Mouse (Mus musculus) ES-CJ7 (cell line): ENCODE results near the gene Gm10153.
A peak's percentile ranks its signal among the peaks of the same experiment; 100 is the strongest.
"Not testable (repeated sequence)": the region's sequence is repeated elsewhere in the genome, so short reads cannot be mapped to it uniquely, and the experiment has no call there.

ENCODE experiments used
- DNase-seq: peaks from one replicate; pipeline ENCODE4 v3.0.0; 2011; ENCODE audit warnings: low read depth, low spot score

The Gm10153 gene

DNA sequence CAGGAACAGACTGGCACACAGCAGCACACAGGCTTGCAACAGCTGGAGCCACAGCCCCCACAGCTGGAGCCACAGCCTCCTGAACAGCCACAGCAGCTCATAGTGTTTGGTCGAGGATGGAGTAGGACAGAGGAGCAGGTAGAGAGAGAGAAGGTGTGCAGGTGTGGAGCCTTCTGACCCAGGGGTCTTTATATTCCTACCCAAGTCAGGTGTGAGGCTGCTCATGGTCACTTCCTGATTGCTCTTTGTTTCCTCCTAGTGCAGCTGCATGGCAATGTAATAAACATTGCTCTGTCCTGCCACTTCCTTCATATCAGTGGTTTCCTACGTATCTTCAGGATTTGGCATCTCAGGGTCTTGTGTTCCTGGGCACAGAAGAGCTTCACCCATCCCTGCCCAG, at the start of gene Gm10153:
TSS of gene Gm10153 (minus strand) at position 101 of the 400 bp plus-strand sequence.
- no peak for DNase-seq

DNA sequence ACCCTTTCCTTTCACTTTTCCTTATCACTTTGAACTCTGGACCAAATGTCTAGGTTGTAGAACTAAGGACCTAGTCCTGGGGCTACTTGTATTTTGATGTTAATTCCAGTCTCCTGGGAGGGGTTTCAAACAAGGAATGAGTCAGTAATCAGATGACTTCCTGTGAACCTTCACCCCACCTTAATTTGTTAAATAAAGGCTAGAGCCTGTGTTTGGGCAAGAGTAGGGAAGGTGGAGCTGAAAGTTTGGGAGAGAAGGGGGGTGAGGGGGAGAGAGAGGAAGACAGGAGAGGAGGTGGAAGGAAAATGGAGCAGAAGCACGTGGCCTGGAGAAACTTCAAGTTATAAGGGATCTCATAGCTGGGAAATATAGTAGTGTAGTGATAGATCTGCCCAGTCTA, 41.4 kb upstream of the Gm10153 start:
- peak; percentile 94 for DNase-seq

GRCm38 (mm10) chr7:142229871-142230270, 39.7 kb upstream of the Gm10153 start, which contains the start of gene Krtap5-5:
Krtap5-5 (minus strand) TSS chr7:142229971.
- DNase-seq, result not testable (repeated sequence)

DNA sequence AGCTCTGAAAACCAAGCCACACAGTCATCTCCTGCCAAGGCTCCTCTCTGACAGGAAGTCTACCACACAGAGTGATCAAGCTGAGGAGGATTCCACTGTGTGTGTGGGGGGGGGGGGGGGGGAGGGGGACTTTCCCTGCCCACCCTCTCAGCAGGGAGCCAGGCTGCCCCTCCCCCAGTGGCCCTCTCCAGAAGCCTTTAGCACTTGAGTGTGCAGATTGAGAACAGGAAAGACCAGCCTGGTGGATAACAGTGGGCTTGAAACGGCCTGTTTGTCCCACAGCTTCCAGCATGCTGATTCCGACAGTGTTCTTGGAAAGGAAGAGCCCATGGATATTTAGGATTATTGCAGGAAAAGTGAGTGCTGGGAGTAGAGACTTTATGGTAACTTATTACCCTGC, 34.3 kb upstream of the Gm10153 start:
- no peak for DNase-seq

DNA sequence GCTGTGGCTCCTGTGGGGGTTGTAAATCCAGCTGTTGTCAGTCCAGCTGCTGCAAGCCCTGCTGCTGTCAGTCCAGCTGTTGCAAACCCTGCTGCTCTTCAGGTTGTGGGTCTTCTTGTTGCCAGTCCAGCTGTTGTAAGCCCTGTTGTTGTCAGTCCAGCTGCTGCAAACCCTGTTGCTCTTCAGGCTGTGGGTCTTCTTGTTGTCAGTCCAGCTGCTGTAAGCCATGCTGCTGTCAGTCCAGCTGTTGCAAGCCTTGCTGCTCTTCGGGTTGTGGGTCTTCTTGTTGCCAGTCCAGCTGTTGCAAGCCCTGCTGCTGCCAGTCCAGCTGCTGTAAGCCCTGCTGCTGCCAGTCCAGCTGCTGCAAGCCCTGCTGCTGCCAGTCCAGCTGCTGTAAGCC, 21.9 kb upstream of the Gm10153 start:
- not testable (repeated sequence) for DNase-seq

GRCm38 (mm10) chr7:142211559-142211958, 21.4 kb upstream of the Gm10153 start, which contains the start of gene Gm7579:
Gm7579 (plus strand) TSS chr7:142211859.
- no peak for DNase-seq

GRCm38 (mm10) chr7:142206891-142207290, 16.7 kb upstream of the Gm10153 start:
- DNase-seq, result not testable (repeated sequence)

DNA sequence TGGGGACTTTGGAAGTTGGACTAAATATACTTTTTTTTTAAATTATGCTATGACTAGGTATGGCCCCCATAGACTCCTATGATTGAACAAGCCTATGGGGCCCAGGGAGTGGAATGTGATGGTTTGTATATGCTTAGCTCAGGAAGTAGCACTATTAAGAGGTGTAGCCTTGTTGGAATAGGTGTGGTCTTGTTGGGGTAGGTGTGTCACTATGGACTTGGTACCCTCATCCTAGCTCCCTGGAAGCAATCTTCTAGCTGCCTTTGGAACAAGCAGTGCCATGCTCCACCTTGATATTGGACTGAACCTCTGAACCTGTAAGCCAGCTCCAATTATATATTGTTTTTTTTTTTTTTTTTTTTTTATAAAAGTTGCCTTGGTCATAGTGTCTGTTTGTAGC, 15.3 kb upstream of the Gm10153 start:
- DNase-seq, result no peak

DNA sequence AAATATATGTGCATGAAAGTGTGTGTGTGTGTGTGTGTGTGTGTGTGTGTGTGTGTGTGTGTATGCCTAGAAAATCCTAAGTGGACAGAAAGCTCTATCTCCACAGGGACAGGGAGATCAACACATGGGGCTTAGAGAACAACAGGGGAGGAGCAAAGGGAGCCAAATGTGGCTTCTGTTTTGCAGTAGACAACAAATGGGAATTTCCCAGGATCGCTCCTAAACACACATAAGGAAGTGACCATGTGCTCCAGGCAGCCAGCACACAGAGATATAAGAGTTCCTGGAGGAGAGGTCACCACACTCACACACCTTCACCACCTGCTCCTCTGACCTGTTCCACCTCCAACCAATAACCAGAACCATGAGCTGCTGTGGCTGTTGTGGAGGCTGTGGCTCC, 10.9 kb upstream of the Gm10153 start, which contains the start of gene Krtap5-3:
TSS of gene Krtap5-3 (plus strand) at position 301 of the 400 bp plus-strand sequence.
- no peak for DNase-seq

DNA sequence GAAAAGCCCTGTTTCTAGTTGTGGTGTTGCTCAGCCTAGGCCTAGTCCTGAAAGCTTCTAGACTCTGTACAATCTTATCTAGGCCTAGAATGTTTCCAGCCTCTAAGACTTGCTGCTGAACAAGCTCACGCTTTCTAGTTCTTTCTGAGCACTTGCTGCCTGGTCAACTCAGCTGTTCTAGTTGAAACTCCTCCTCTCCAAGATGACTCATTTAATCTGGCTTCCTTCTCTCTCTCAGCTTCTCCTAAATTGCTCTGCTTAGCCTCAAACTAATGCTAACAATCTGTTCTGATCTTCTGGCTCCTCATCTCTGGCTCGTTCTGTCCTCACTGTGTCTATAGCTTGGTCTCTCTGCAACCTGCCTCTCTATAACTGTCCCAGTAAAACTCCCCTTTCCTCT, 8.6 kb upstream of the Gm10153 start:
- DNase-seq, result no peak

- no peak for DNase-seq
Observed at GRCm38 (mm10) chr7:142188156-142188555, 2.0 kb downstream of the Gm10153 start.

DNA sequence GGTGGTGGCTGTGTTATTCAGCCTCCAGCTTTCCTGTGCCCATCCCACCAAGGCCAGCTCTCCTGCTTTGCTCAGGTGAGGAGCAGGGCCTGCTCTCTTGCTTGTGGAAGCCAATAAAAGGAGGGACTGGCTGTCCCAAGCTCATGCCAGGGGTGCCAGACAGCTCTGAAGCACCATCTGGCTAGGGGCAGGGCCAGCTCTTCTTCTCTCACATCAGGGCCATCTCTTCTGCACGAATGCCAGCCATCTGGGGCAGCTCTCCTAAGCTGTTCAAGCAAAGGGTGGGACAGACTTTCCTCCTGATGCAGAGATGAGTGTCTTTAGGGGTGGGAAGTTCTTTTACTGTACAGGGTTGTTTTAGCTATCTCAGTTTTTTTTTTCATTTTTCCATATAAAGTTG, 9.2 kb downstream of the Gm10153 start:
- DNase-seq, result no peak

- no peak for DNase-seq
Observed at GRCm38 (mm10) chr7:142178685-142179084, 11.5 kb downstream of the Gm10153 start.

DNA sequence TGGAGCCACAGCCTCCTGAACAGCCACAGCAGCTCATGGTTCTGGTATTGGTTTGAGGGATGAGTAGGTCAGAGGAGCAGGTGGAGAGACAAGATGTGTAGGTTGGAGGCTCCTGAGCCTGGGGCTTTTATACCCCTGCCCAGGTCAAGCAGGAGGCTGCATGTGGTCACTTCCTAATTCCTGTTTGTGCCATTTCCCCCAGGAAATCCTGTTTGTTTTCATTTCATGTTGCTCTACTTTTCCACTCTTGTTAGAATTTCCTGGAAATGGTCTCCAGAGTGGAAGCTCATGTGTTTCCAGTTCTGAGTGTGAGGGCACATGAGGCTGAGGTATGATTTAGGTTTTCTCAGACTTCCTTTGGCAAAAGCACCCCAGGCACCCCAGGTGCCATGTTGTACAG, 14.3 kb downstream of the Gm10153 start, which contains the start of gene Krtap5-2:
TSS of gene Krtap5-2 (minus strand) at position 101 of the 400 bp plus-strand sequence.
- DNase-seq, result not testable (repeated sequence)

GRCm38 (mm10) chr7:142169836-142170235, 20.4 kb downstream of the Gm10153 start:
- DNase-seq, result peak; percentile 31

- DNase-seq, result not testable (repeated sequence)
Observed at GRCm38 (mm10) chr7:142165639-142166038, 24.6 kb downstream of the Gm10153 start, which contains the start of gene Gm4553. Gm4553 (minus strand) TSS chr7:142165739.

DNA sequence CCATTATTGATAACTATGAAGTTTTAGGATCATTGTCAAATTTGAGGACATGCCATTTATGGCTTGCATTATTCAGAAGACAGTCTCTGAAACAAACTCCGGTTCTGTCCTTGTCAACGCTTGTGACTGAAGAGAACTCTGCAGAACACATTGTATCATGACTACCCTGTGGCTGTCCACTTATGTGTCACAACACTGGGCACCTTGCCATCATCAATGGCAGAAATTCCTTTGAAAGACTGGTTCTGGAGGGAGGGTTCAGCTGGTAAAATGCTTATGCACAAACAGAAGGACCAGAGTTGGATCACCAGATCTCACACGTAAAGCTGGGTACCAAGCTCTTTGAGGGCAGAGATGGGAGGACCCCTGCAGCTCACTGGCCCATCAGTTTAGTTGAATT, 30.8 kb downstream of the Gm10153 start:
- DNase-seq, result no peak

- DNase-seq, result not testable (repeated sequence)
Observed at GRCm38 (mm10) chr7:142157013-142157412, 33.2 kb downstream of the Gm10153 start, which contains the start of gene Gm29735. Gm29735 (minus strand) TSS chr7:142157113.

DNA sequence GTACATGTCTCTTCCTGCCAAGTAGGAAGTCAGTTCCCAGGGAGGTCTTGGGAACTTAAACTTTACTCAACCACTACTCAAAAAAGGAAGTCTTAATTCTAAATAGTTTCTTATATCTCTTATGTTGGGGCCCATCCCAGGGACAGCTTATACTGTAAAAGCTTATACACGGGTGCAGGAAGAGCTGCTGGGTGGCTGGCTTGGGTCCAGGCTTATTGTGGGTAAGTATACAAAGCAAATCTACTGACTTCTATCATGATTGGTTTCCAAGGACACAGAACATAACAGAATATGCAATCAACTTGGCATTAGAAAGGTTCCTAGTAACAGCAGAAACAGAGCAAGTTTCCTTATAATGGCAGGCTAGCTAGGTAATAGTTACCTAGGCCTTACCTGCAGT, 34.9 kb downstream of the Gm10153 start:
- DNase-seq, result no peak

GRCm38 (mm10) chr7:142152191-142152590, 38.0 kb downstream of the Gm10153 start:
- DNase-seq, result no peak

DNA sequence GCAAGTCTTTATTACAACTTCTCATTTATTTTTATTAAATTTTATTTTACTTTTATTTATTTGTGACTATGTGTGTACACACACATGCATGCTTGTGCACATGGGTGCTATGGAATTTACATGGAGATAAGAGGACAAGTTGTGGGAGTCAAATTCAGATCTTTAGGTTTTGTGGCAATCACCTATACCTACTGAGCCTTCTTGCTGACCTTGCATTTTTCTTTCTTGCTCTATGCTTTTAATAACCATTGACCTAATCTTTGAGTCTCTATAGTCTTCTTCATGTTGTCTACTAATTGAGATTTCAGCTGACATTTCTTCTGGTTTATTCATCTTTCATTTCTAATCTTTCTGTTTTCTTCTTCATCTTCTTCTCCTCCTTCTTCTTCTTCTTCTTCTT, 41.6 kb downstream of the Gm10153 start:
- DNase-seq, result no peak

GRCm38 (mm10) chr7:142146033-142146432, 44.2 kb downstream of the Gm10153 start:
- DNase-seq, result peak; percentile 78

DNA sequence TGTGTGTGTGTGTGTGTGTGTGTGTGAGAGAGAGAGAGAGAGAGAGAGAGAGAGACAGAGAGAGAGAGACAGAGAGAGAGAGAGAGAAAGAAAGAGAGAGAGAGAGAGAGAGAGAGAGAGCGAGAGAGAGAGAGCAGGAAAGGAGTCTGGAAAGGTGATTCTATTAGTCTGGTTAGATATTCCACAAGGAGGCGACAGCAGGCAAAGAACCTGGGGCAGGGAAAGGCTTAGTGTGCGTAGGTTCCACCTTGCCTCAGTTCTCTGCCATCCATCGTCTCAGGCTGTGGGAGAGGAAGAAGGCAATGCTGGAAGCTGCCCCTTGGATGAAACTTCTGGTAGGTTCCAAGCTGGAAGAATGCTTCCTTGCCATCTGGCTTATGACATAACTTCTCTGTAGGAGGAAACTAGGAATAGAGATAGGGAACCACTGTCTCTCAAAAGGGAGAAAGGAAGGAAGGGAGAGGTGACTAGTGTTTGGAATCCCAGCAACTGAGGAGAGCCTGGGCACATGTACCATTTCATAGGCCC, 44.7 kb downstream of the Gm10153 start:
- peak; percentile 22 for DNase-seq

DNA sequence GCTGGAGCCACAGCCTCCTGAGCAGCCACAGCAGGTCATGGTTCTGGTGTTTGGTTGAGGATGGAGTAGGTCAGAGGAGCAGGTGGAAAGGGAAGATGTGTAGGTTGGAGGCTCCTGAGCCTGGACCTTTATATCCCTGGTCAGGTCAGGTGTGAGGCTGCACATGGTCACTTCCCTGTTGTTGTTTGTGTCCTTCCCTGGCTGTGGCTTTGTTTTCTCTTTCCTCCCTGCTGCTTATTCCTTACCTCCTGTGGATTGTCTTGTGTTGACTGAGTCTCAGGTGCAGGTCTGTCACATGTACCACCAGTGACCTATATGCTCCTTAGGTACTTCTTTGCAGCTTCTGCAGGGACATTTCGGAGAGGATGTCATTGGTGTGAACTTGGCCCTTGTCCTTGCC, 45.7 kb downstream of the Gm10153 start, which contains the start of gene Gm45337:
TSS of gene Gm45337 (minus strand) at position 101 of the 400 bp plus-strand sequence.
- no peak for DNase-seq
